Comparison of ENCODE assay signal across 25 mouse cellular contexts in genomic region chr11:95682946-95683345, GRCm38 (mm10). TPM values are rescaled to one million over a fixed set of nuclear protein-coding genes. Genes with fewer than 3 reads are reported as not detected.
DNase-seq lines count a peak whose midpoint lies in the region; ATAC-seq and TF ChIP-seq lines count a peak whose summit lies in the region.
"Had no signal": no experiment of that assay in that cellular context is flagged by ENCODE, and none has a peak within 500 bp of the region (broad histone marks: within the 10 kb centered on the region; RNA-seq: fewer than 3 reads in every experiment).

No protein-coding gene starts in this region.

- H3K9me3 ChIP-seq in forebrain, embryonic 10.5 days: no peaks in the 10 kb centered on the region
- H3K9me3 ChIP-seq in forebrain, embryonic 14.5 days (replicated peaks; ENCODE audit: control insufficient read depth, low read length): no peaks in the 10 kb centered on the region
- no peaks in the 10 kb centered on the region for H3K9me3 ChIP-seq in lung, embryonic 14.5 days (ENCODE audit: low read depth, low read length)
- H3K9me3 ChIP-seq in intestine, embryonic 15.5 days: no peaks in the 10 kb centered on the region
- no peaks in the 10 kb centered on the region for H3K9me3 ChIP-seq in liver, embryonic 16.5 days (replicated peaks; ENCODE audit: control insufficient read depth, low read length)
- H3K9me3 ChIP-seq: embryonic facial prominence, embryonic 12.5 days; G1E; heart, embryonic 15.5 days; liver, embryonic 13.5 days; megakaryocyte, embryonic 14.5 days; midbrain, embryonic 12.5 days had no signal

- H3K9ac ChIP-seq in forebrain, embryonic 14.5 days (ENCODE audit: low read length): no peak overlapping the region
- no peak overlapping the region for H3K9ac ChIP-seq in lung, embryonic 14.5 days
- H3K9ac ChIP-seq in intestine, embryonic 15.5 days: no peak overlapping the region
- no peak overlapping the region for H3K9ac ChIP-seq in liver, embryonic 16.5 days (ENCODE audit: low read depth, low read length)
- H3K9ac ChIP-seq: embryonic facial prominence, embryonic 12.5 days; heart, embryonic 15.5 days; liver, embryonic 13.5 days had no signal

- H3K4me3 ChIP-seq in forebrain, embryonic 10.5 days: no peak overlapping the region
- no peak overlapping the region for H3K4me3 ChIP-seq in forebrain, embryonic 14.5 days (ENCODE audit: low read depth, low read length)
- H3K4me3 ChIP-seq in lung, embryonic 14.5 days (ENCODE audit: low read depth, low read length): no peak overlapping the region
- H3K4me3 ChIP-seq in intestine, embryonic 15.5 days (replicated peaks): no peak overlapping the region
- no peak overlapping the region for H3K4me3 ChIP-seq in liver, embryonic 16.5 days (ENCODE audit: low read depth, low read length)
- H3K4me3 ChIP-seq: embryonic facial prominence, embryonic 12.5 days; gastrocnemius, adult 2 months; heart, embryonic 15.5 days; left cerebral cortex, adult 2 months; liver, embryonic 13.5 days; megakaryocyte, embryonic 14.5 days; midbrain, embryonic 12.5 days had no signal

- H3K36me3 ChIP-seq in forebrain, embryonic 10.5 days (replicated peaks): peaks cover 56% of the 10 kb centered on the region
- peaks cover 34% of the 10 kb centered on the region for H3K36me3 ChIP-seq in forebrain, embryonic 14.5 days (ENCODE audit: control insufficient read depth, insufficient read depth, low read length)
- peaks cover 35% of the 10 kb centered on the region for H3K36me3 ChIP-seq in lung, embryonic 14.5 days (ENCODE audit: insufficient read depth)
- peaks cover 15% of the 10 kb centered on the region for H3K36me3 ChIP-seq in intestine, embryonic 15.5 days
- H3K36me3 ChIP-seq in liver, embryonic 16.5 days (ENCODE audit: control insufficient read depth, insufficient read depth): peaks cover 7% of the 10 kb centered on the region

- H3K4me1 ChIP-seq in forebrain, embryonic 10.5 days: peaks cover 20% of the 10 kb centered on the region
- no peaks in the 10 kb centered on the region for H3K4me1 ChIP-seq in forebrain, embryonic 14.5 days (ENCODE audit: control insufficient read depth, insufficient read depth, low read length)
- no peaks in the 10 kb centered on the region for H3K4me1 ChIP-seq in lung, embryonic 14.5 days (ENCODE audit: insufficient read depth)
- H3K4me1 ChIP-seq in intestine, embryonic 15.5 days (replicated peaks): 0 out of 2 replicates have a peak, but pooled peaks cover 6% of the 10 kb centered on the region
- peaks cover 14% of the 10 kb centered on the region for H3K4me1 ChIP-seq in liver, embryonic 16.5 days (ENCODE audit: control insufficient read depth, low read depth, low read length)
- H3K4me1 ChIP-seq: midbrain, embryonic 12.5 days had no signal

- H3K27ac ChIP-seq in forebrain, embryonic 10.5 days: 0 out of 2 replicates have a peak overlapping the region, but pooled peaks have one; percentile 2
- H3K27ac ChIP-seq in forebrain, embryonic 14.5 days (ENCODE audit: low read depth, low read length): no peak overlapping the region
- peak overlapping the region; percentile 73; the same call in 1 of the 2 replicates for H3K27ac ChIP-seq in lung, embryonic 14.5 days (ENCODE audit: low read depth)
- no peak overlapping the region for H3K27ac ChIP-seq in intestine, embryonic 15.5 days
- H3K27ac ChIP-seq in liver, embryonic 16.5 days (ENCODE audit: low read length): no peak overlapping the region
- H3K27ac ChIP-seq: gastrocnemius, adult 2 months; hindbrain, postnatal 0 days; left cerebral cortex, adult 2 months; liver, embryonic 13.5 days; midbrain, embryonic 12.5 days had no signal

- no peak overlapping the region for H3K4me2 ChIP-seq in forebrain, embryonic 14.5 days (ENCODE audit: low read length)
- H3K4me2 ChIP-seq in lung, embryonic 14.5 days: no peak overlapping the region
- no peak overlapping the region for H3K4me2 ChIP-seq in intestine, embryonic 15.5 days (replicated peaks)
- H3K4me2 ChIP-seq in liver, embryonic 16.5 days (ENCODE audit: low read depth, low read length): no peak overlapping the region
- H3K4me2 ChIP-seq: embryonic facial prominence, embryonic 12.5 days; heart, embryonic 15.5 days; liver, embryonic 13.5 days; midbrain, embryonic 12.5 days had no signal

- no peak for TF ChIP-seq CTCF in lung, embryonic 14.5 days (IDR thresholded peaks at IDR 0.05; ENCODE audit: low read depth)

- H3K27me3 ChIP-seq in forebrain, embryonic 10.5 days (ENCODE audit: poor library complexity, severe bottlenecking): no peaks in the 10 kb centered on the region
- no peaks in the 10 kb centered on the region for H3K27me3 ChIP-seq in forebrain, embryonic 14.5 days (replicated peaks; ENCODE audit: control insufficient read depth, insufficient read depth, low read length)
- H3K27me3 ChIP-seq in lung, embryonic 14.5 days (ENCODE audit: insufficient read depth, low read length): no peaks in the 10 kb centered on the region
- H3K27me3 ChIP-seq in intestine, embryonic 15.5 days (replicated peaks): no peaks in the 10 kb centered on the region
- no peaks in the 10 kb centered on the region for H3K27me3 ChIP-seq in liver, embryonic 16.5 days (ENCODE audit: control insufficient read depth, insufficient read depth, low read depth, low read length)
- H3K27me3 ChIP-seq: embryonic facial prominence, embryonic 12.5 days; heart, embryonic 15.5 days; liver, embryonic 13.5 days; midbrain, embryonic 12.5 days had no signal

- no peak for ATAC-seq in forebrain, embryonic 14.5 days
- ATAC-seq in lung, embryonic 14.5 days (ENCODE audit: insufficient read depth): no peak
- 0 out of 2 replicates have a peak, but pooled peaks have one; percentile 44 for ATAC-seq in intestine, embryonic 15.5 days
- ATAC-seq in liver, embryonic 16.5 days (ENCODE audit: low read depth): peak; percentile 74
- ATAC-seq: forebrain, embryonic 16.5 days; hindbrain, postnatal 0 days had no signal

- 91% methylated on average over 3 of the region's 3 CpGs for WGBS in forebrain, embryonic 10.5 days
- WGBS in forebrain, embryonic 14.5 days: 96% methylated on average over 3 of the region's 3 CpGs
- 75% methylated on average over 3 of the region's 3 CpGs for WGBS in lung, embryonic 14.5 days
- WGBS in intestine, embryonic 15.5 days: 77% methylated on average over 3 of the region's 3 CpGs
- WGBS in liver, embryonic 16.5 days (ENCODE audit: insufficient replicate concordance): 63% methylated on average over 3 of the region's 3 CpGs

- intact Hi-C loops in left cerebral cortex, postnatal 25 days (cut with DNase I): loop anchor here (10.0 kb wide), 3 partner anchors 142 to 282 kb away; partner anchors contain the start of gene Phospho1

- no peak for DNase-seq in forebrain, embryonic 10.5 days (ENCODE audit: extremely low spot score, low spot score)
- DNase-seq in forebrain, embryonic 14.5 days (ENCODE audit: low spot score): no peak
- DNase-seq in lung, embryonic 14.5 days: no peak
- DNase-seq in lung, postnatal 10 days: no peak
- no peak for DNase-seq in cerebellum, postnatal 14 days
- DNase-seq in left cerebral cortex, postnatal 25 days (ENCODE audit: low spot score in 2 of 2): no peak
- DNase-seq: adrenal gland, adult 8-10 months; cerebellum, adult 2 months; cerebellum, postnatal 25 days; gastrocnemius, adult 2 months; kidney, adult 11 months; kidney, postnatal 14 days; liver, embryonic 13.5 days; lung, postnatal 4 days; thymus, postnatal 4 days had no signal

RNA-seq across cellular contexts. Expression of gene Phb, which starts 16.2 kb away (rescaled TPM):
- polyA plus RNA-seq in forebrain, embryonic 10.5 days (2016; fragmentation: Nextera tagmentation; extraction: Ambion mirVana): 273 and 276 TPM in 2 replicates
- 215 and 222 TPM in 2 replicates for polyA plus RNA-seq in forebrain, embryonic 14.5 days (2014; fragmentation: Nextera tagmentation; extraction: Ambion mirVana)
- polyA plus RNA-seq in lung, embryonic 14.5 days (2014; fragmentation: Nextera tagmentation; extraction: Ambion mirVana): 220 and 252 TPM in 2 replicates
- 305 and 328 TPM in 2 replicates for polyA plus RNA-seq in intestine, embryonic 15.5 days (2015; fragmentation: Nextera tagmentation; extraction: Ambion mirVana)
- 126 and 130 TPM in 2 replicates for polyA plus RNA-seq in liver, embryonic 16.5 days (2015; fragmentation: Nextera tagmentation; extraction: Ambion mirVana)
- 10 to 100 TPM; 80.2 to 81.4 TPM for total RNA-seq in left cerebral cortex, postnatal 25 days (2021)

RNA-seq across cellular contexts. Expression of gene Zfp652, which starts 29.5 kb away (rescaled TPM):
- 16.5 and 18.7 TPM in 2 replicates for polyA plus RNA-seq in forebrain, embryonic 10.5 days (2016; fragmentation: Nextera tagmentation; extraction: Ambion mirVana)
- polyA plus RNA-seq in forebrain, embryonic 14.5 days (2014; fragmentation: Nextera tagmentation; extraction: Ambion mirVana): 11.7 and 13.2 TPM in 2 replicates
- 12.4 and 13.6 TPM in 2 replicates for polyA plus RNA-seq in lung, embryonic 14.5 days (2014; fragmentation: Nextera tagmentation; extraction: Ambion mirVana)
- polyA plus RNA-seq in intestine, embryonic 15.5 days (2015; fragmentation: Nextera tagmentation; extraction: Ambion mirVana): 18.0 and 18.4 TPM in 2 replicates
- 5.8 and 5.9 TPM in 2 replicates for polyA plus RNA-seq in liver, embryonic 16.5 days (2015; fragmentation: Nextera tagmentation; extraction: Ambion mirVana)
- 10 to 100 TPM; 38.7 to 44.2 TPM for total RNA-seq in left cerebral cortex, postnatal 25 days (2021)

RNA-seq across cellular contexts. Expression of gene B130006D01Rik, which starts 40.4 kb away (rescaled TPM):
- polyA plus RNA-seq in forebrain, embryonic 10.5 days (2016; fragmentation: Nextera tagmentation; extraction: Ambion mirVana): 1.4 TPM in 2 replicates
- 0.43 and 0.95 TPM in 2 replicates for polyA plus RNA-seq in forebrain, embryonic 14.5 days (2014; fragmentation: Nextera tagmentation; extraction: Ambion mirVana)
- polyA plus RNA-seq in lung, embryonic 14.5 days (2014; fragmentation: Nextera tagmentation; extraction: Ambion mirVana): 2.1 and 2.3 TPM in 2 replicates
- polyA plus RNA-seq in intestine, embryonic 15.5 days (2015; fragmentation: Nextera tagmentation; extraction: Ambion mirVana): 0.77 and 0.96 TPM in 2 replicates
- 0.30 and 0.33 TPM in 2 replicates for polyA plus RNA-seq in liver, embryonic 16.5 days (2015; fragmentation: Nextera tagmentation; extraction: Ambion mirVana)
- 1 to 10 TPM in 1 of 2 experiments, under 1 TPM in 1; 0.73 to 1.9 TPM for total RNA-seq in left cerebral cortex, postnatal 25 days (2021)

Comparison
In these comparisons a context has a peak if more than half of its experiments do, and no peak if none do; other contexts are left out.
1. H3K27ac ChIP-seq: peak in forebrain, embryonic 10.5 days (single experiment) and lung, embryonic 14.5 days (single experiment); none in forebrain, embryonic 14.5 days (single experiment), intestine, embryonic 15.5 days (single experiment) and liver, embryonic 16.5 days (single experiment).
2. ATAC-seq: peak in intestine, embryonic 15.5 days (single experiment) and liver, embryonic 16.5 days (single experiment); none in forebrain, embryonic 14.5 days (single experiment) and lung, embryonic 14.5 days (single experiment).